Mouse (Mus musculus) heart, adult 11 months (tissue): Measurements from ENCODE around the gene Jazf1.

Experiments
- DNase-seq: peaks from one replicate; pipeline ENCODE4 v3.0.0; 2022

The Jazf1 gene

GRCm38 (mm10) chr6:53006032-53006431 is 62.4 kb downstream of the Jazf1 start:
- DNase-seq: no peak

DNA sequence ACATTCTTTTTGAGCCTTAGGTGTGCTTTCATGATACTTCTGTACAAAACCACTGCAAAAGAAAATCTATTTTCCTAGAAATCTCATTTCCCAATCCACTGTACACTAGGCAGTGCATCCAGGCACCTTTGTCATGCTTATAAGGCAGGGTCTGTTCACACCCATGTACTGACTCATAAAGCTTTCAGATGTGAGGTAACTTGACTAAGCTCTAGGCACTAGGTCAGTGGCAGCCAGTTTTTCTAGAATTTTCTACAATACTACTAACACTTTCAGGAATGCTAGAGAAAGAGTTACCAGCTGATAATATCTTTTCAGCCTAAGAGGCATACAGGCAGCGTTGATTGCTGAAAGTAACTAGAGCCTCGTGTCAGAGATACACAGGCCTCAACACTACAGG is 62.9 kb downstream of the Jazf1 start:
- DNase-seq: no peak

- DNase-seq: peak; percentile 71
These were observed 77.6 kb downstream of the Jazf1 start for GRCm38 (mm10) chr6:52990816-52991215.

- DNase-seq: peak; percentile 73
These were observed 80.4 kb downstream of the Jazf1 start for GRCm38 (mm10) chr6:52987905-52988640.

- DNase-seq: peak; percentile 84
These were observed 81.0 kb downstream of the Jazf1 start for GRCm38 (mm10) chr6:52987391-52987790.

DNA sequence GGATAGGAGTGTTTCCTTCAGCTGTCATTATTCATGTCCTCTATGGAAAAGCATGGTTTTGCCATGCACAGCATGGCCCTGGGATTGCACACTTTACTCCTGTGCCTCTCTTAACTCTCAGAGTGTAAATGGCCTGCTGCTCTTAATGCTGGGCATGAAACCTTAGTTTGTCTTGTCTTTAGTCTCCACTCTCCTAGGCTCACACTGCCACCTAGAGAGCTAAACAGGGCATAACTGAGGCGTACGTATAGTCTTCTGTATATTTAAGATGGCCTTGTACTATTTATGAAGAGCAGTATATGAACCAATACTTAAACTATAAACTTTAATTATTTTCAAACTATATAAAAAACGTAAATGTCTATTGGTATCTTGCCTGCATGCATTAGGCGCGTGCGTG is 86.3 kb downstream of the Jazf1 start:
- DNase-seq: peak; percentile 52

DNA sequence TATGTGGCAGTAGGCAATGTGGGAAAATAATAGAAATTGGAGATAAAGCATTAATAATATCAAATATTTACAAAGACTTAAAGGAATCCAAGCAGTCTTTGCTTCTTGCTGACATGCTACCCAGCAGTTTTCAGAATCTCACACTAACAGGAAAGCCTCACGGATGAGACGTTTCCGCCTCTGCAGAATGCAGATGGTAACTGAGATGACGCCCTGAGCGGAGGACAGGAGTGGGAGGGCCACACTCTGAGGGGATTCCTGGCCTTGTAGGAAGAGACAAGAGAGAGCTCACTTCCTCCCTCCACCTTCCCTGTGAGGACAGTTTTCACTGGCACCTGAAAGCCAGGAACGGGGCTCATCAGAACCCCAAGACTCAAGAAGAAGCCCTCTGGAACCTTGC is 88.9 kb downstream of the Jazf1 start:
- no peak for DNase-seq

DNA sequence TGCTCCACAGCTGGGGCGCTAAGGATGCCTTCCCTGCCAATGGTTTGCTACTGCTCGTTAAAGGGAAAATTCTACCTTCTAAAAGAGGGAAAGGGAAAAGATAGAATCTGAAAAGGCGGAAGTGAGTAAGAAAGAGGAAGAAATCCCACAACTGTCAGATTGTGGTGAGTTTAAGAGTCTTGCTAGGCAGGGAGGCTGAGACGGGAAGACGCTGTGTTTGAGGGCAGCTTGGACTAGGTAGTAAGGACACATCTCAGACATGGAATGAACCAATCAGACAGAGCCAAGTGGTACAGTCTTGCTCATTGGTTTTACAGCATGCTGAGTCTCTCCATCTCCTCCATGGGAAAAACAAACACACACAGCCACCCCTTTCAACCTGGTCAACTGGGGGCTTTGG is 95.1 kb downstream of the Jazf1 start:
- DNase-seq: peak; percentile 57

DNA sequence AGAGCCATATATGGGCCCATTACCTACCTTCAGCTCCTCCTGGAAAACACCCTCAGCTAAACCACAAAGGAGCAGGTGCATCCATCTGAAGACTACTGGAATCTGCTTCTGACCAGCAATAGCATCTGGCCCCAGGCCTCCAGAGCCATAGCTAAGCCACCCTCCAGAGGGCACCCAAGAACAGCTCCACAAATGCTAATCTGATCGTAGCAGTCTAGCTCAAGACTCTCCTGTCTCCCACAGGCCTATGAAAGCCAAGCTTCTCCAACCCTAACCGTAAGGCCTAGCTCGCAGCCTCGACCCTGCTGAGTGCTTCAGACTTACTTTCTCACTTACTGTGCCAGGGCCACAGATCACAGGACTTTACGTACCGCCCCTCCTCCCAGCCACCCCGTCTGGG is 96.3 kb downstream of the Jazf1 start:
- peak; percentile 77 for DNase-seq

DNA sequence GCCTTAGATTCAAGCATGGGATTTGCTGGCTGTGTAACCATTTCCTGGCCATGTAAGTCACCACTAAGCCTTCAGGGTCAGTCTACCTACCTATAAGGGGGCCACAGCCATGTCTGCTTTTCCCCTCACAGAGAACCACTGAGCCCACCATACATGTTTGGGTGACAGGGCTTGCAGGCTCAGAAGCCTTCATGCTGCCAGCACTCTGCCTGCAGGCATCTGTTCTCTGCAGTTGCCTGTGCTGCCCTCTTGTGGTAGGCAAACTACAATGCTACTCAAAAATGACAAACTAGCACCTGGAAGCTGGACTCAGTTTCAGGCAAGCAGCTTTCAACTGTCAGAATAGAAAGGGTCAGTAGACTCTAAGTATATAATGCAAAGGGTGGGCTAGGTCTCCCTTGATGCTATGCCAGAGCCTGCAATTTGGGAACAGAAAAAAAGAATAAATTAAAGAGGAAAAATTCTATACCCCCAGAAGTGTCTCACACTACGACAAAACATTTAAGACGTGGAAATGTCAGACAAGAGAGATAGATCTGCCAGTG is 98.6 kb downstream of the Jazf1 start:
- peak; percentile 90 for DNase-seq

GRCm38 (mm10) chr6:52968346-52968891 is 100.0 kb downstream of the Jazf1 start:
- DNase-seq: peak; percentile 63

- peak; percentile 84 for DNase-seq
These were observed 100.7 kb downstream of the Jazf1 start for GRCm38 (mm10) chr6:52967557-52968270.

GRCm38 (mm10) chr6:52966001-52966400 is 102.4 kb downstream of the Jazf1 start:
- peak; percentile 95 for DNase-seq

DNA sequence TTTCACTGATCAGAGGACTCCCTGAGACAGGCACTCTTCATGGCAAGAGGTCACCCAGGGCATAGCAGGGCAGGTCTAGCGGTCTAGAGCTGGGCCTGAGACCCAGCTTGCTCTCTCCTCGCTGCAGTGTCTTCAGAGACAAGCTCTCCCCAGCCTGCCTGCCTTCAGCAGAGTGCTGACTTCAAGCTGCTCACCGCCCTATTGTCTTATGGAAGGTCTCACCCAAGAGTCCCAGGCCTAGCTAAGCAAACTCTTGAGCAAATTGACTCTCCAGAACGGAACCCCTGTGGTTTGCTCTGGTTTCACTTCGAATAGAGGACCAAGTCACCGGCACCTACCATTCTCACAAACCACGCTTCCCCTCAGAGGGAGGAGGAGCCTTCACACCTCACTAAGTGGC is 103.1 kb downstream of the Jazf1 start:
- peak; percentile 81 for DNase-seq

GRCm38 (mm10) chr6:52963840-52964690 is 104.4 kb downstream of the Jazf1 start:
- DNase-seq: peak; percentile 43

DNA sequence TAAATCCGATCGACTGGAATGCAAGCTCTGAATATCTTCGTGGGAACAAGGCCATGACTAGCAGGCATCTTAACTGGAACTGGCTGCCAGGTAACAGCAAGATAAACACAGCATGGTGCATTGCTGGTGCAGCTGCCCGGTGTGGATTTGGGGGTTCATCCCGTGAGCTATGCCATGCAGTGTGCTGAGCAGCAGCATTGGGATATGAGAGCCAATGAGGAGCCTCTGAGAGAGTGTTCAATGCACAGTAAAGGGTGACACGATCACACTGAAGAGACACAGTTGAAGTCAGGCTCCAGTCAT is 105.0 kb downstream of the Jazf1 start:
- DNase-seq: peak; percentile 82

GRCm38 (mm10) chr6:52962600-52963429 is 105.6 kb downstream of the Jazf1 start:
- peak; percentile 79 for DNase-seq

DNA sequence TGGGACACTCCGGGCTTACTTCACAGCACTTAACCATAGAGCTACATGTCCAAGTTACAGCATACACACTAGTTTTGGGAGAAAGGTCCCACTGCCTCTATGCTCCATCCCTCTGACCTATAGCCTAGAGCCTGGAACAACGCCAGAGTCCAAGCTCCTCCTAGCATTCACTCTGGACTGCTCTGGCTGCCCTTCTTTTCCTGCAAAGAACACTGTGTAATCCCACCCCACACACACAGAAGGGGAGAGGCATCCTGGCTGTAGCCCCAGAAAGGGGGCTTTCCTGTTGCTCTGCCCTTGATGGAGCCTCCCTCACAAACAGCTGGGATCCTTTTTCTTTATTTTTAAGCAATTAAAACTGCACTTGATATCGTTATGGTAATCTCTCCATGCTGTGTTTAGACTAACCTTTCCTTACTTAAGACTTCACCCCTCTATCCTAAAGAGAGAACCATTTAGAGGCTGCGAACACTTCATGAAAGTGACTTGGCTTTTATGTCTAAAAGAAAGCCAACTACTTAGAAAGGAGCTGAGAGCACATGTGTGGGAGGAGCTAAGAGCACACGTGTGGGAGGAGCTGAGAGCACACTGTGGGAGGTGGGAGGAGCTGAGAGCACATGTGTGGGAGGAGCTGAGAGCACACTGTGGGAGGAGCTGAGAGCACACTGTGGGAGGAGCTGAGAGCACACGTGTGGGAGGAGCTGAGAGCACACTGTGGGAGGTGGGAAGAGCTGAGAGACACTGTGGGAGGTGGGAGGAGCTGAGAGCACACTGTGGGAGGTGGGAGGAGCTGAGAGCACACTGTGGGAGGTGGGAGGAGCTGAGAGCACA is 106.6 kb downstream of the Jazf1 start:
- DNase-seq: peak; percentile 89

- DNase-seq: peak; percentile 93
These were observed 110.7 kb downstream of the Jazf1 start for GRCm38 (mm10) chr6:52957730-52958129.

DNA sequence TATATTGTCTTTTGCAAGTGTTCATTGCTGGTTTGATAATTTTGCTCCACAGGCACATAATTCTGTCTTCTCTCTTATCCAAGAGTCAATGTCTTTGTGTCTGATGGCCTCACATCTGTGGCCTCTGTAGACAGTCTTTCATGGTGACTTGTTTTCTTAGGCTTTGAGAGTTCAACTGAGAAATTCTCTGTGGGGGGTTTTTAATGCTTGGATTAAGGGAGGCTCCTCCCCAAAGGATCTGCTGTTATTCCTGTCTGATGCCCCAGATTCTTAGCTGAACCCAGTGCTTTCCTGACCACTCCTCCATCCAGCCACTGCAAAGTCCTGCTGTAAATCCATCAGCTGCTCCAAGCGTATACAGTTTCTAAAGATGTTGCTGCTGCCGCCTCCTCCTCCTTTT is 112.3 kb downstream of the Jazf1 start:
- DNase-seq: peak; percentile 18

- DNase-seq: peak; percentile 95
These were observed 113.1 kb downstream of the Jazf1 start for GRCm38 (mm10) chr6:52955304-52955703.
